In the genomic region with DNA sequence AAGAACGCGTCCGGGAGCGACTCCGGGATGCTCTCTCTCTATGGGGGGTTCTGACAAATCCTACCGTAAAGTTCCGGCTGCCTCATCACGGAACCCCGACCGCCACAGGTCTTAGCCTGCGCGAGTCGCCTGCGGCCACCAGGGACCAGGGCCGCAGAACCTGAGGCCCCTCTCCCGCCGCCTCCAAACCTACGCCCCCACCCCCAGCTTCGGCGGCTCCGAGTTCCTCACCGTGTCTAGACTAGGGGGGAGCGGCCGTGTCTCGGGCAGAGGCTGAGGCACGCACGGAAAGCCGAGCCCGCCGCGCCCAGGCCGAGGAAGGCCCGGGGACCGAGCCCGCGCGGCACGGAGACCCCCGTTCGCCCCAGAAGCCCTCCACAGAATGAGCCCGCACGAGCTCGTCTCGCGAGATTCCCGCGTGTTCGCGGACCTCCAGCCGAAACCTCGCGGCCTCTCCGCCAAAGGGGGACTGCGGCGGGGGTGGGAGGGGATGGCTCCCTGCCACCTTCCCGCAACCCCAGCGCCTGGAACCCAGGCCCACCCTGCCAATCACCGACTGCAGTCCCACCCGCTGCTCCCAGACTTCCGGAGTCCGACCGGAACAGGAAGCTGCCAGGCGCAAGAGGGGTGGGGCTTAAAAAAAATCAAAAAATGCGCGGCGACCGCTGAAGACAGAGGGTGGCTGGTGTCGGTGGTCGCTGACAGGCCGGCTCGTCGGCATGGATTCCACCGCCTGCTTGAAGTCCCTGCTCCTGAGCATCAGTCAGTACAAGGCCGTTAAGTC, we compare ENCODE assay signal across 8 mouse cellular contexts. TPM values are rescaled to one million over a fixed set of nuclear protein-coding genes. Genes with fewer than 3 reads are reported as not detected.
DNase-seq lines count a peak whose midpoint lies in the region; ATAC-seq and TF ChIP-seq lines count a peak whose summit lies in the region.

A gene (minus strand): TSS at position 607 of the 784 bp plus-strand sequence.
A gene (plus strand): TSS at position 627 of the 784 bp plus-strand sequence.

- H3K27ac ChIP-seq in hindbrain, postnatal 0 days: peak within 1 kb of the TSS; percentile 97
- peak within 1 kb of the TSS; percentile 96 for H3K27ac ChIP-seq in left cerebral cortex, adult 2 months

- 1% methylated on average over 66 of the region's 74 CpGs for WGBS in hindbrain, postnatal 0 days

- peak within 1 kb of the TSS; percentile 92 for H3K4me3 ChIP-seq in hindbrain, postnatal 0 days (ENCODE audit: low read length)
- H3K4me3 ChIP-seq in left cerebral cortex, adult 2 months: peak within 1 kb of the TSS; percentile 98

- no peaks in the 10 kb centered on the region for H3K36me3 ChIP-seq in hindbrain, postnatal 0 days (ENCODE audit: insufficient read depth, low read length)

- ATAC-seq in hindbrain, postnatal 0 days: peak; percentile 99
- peak; percentile 85 for ATAC-seq in megakaryocyte, adult 5-6 weeks (ENCODE audit: poor library complexity, severe bottlenecking)

- peak; percentile 84 for DNase-seq in T-cell, adult 2 months (ENCODE audit: low spot score)
- peak; percentile 84 to 86 for DNase-seq in cerebellum, postnatal 36 days
- peak; percentile 83 for DNase-seq in gastrocnemius, adult 18-20 months (ENCODE audit: low spot score)
- DNase-seq in hindbrain, postnatal 0 days (ENCODE audit: low spot score): peak; percentile 98
- DNase-seq in left cerebral cortex, adult 2 months (ENCODE audit: extremely low spot score in 1 of 2, low spot score in 2 of 2): peak; percentile 84 to 86
- peak; percentile 86 to 88 for DNase-seq in right cerebral cortex, adult 2 months (ENCODE audit: low spot score in 2 of 2)
- peak; percentile 88 for DNase-seq in urinary bladder, postnatal 14 days (ENCODE audit: low spot score)

- 0 out of 2 replicates have a peak, but pooled peaks cover 4% of the 10 kb centered on the region for H3K4me1 ChIP-seq in hindbrain, postnatal 0 days (ENCODE audit: insufficient read depth, low read length)

- no peaks in the 10 kb centered on the region for H3K9me3 ChIP-seq in hindbrain, postnatal 0 days (ENCODE audit: low read length)

- TF ChIP-seq CTCF in hindbrain, postnatal 0 days (IDR thresholded peaks at IDR 0.05; ENCODE audit: low read depth): peak; percentile 37
- TF ChIP-seq CTCF in left cerebral cortex, adult 2 months (IDR thresholded peaks at IDR 0.05): no peak; the same call in none of the 2 replicates

- intact Hi-C loops in left cerebral cortex, adult 2 months (cut with DNase I): loop anchor here (1.0 kb wide), 1 partner anchor 47 kb away; no protein-coding TSS in a partner anchor

- H3K9ac ChIP-seq in hindbrain, postnatal 0 days (replicated peaks; ENCODE audit: low read length): peak within 1 kb of the TSS; percentile 100

- H3K27me3 ChIP-seq in hindbrain, postnatal 0 days (ENCODE audit: insufficient read depth, low read length): no peaks in the 10 kb centered on the region

- H3K4me2 ChIP-seq in hindbrain, postnatal 0 days (ENCODE audit: low read depth, low read length): peak within 1 kb of the TSS; percentile 88

RNA-seq across cellular contexts. Expression of the first gene that starts in this region (rescaled TPM):
- 1 to 10 TPM; 3.2 to 3.4 TPM for total RNA-seq in gastrocnemius, adult 18-20 months (2021)
- total RNA-seq in hindbrain, postnatal 0 days (2014; rRNA removed): 96.2 and 97.0 TPM in 2 replicates
- 45.0 and 45.4 TPM in 2 replicates for polyA plus RNA-seq in hindbrain, postnatal 0 days (2015; fragmentation: Nextera tagmentation; extraction: Ambion mirVana)
- total RNA-seq in left cerebral cortex, adult 2 months (2021): 10 to 100 TPM; 75.5 to 82.6 TPM
- 11.9 and 16.3 TPM in 2 replicates for total RNA-seq in megakaryocyte, adult 5-6 weeks (2015)
- 10.5 and 17.2 TPM in 2 replicates for total RNA-seq in megakaryocyte, adult 5-6 weeks (2017)

RNA-seq across cellular contexts. Expression of the second gene that starts in this region (rescaled TPM):
- total RNA-seq in gastrocnemius, adult 18-20 months (2021): under 1 TPM; 0.40 to 0.53 TPM
- 5.1 and 6.0 TPM in 2 replicates for total RNA-seq in hindbrain, postnatal 0 days (2014; rRNA removed)
- polyA plus RNA-seq in hindbrain, postnatal 0 days (2015; fragmentation: Nextera tagmentation; extraction: Ambion mirVana): 5.3 and 5.6 TPM in 2 replicates
- total RNA-seq in left cerebral cortex, adult 2 months (2021): 1 to 10 TPM; 2.6 to 2.9 TPM
- total RNA-seq in megakaryocyte, adult 5-6 weeks (2015): 87.9 and 102 TPM in 2 replicates
- 107 and 114 TPM in 2 replicates for total RNA-seq in megakaryocyte, adult 5-6 weeks (2017)

Comparison
In these comparisons a context has a peak if more than half of its experiments do, and no peak if none do; other contexts are left out.
1. Peak in every context shown above with its lines: DNase-seq, ATAC-seq, H3K4me3 ChIP-seq and H3K27ac ChIP-seq.
2. RNA of the second gene that starts in this region (total RNA-seq): 87.9 to 114 TPM in megakaryocyte, adult 5-6 weeks; 5.1 to 6.0 TPM in hindbrain, postnatal 0 days, 2.6 to 2.9 TPM in left cerebral cortex, adult 2 months and 0.40 to 0.53 TPM in gastrocnemius, adult 18-20 months; every median in the first group is over 10 times any median in the second.